In genomic region chr3:37769268-37769756, GRCm38 (mm10) we compare ENCODE assay signal across 8 mouse cellular contexts. TPM values are rescaled to one million over a fixed set of nuclear protein-coding genes. Genes with fewer than 3 reads are reported as not detected.
DNase-seq lines count a peak whose midpoint lies in the region; ATAC-seq lines count a peak whose summit lies in the region.

No protein-coding gene starts in this region.

- H3K27me3 ChIP-seq in forebrain, embryonic 15.5 days, result no peaks in the 10 kb centered on the region
- no peaks in the 10 kb centered on the region for H3K27me3 ChIP-seq in liver, embryonic 11.5 days (replicated peaks; ENCODE audit: control insufficient read depth, insufficient read depth, low read length)
- no peaks in the 10 kb centered on the region for H3K27me3 ChIP-seq in midbrain, embryonic 16.5 days (ENCODE audit: control insufficient read depth, insufficient read depth, low read depth, low read length)

- peaks cover 18% of the 10 kb centered on the region for H3K4me1 ChIP-seq in forebrain, embryonic 15.5 days
- peaks cover 4% of the 10 kb centered on the region; the same call in 1 of the 2 replicates for H3K4me1 ChIP-seq in liver, embryonic 11.5 days (replicated peaks; ENCODE audit: control insufficient read depth, insufficient read depth, low read length)
- peaks cover 30% of the 10 kb centered on the region for H3K4me1 ChIP-seq in midbrain, embryonic 16.5 days (ENCODE audit: control insufficient read depth, insufficient read depth, low read length)

- no peak overlapping the region; the same call in 1 of the 2 replicates for H3K4me2 ChIP-seq in forebrain, embryonic 15.5 days (replicated peaks)
- no peak overlapping the region for H3K4me2 ChIP-seq in liver, embryonic 11.5 days
- H3K4me2 ChIP-seq in midbrain, embryonic 16.5 days (ENCODE audit: low read length), result peak overlapping the region; percentile 1

- peak; percentile 50 for DNase-seq in MEL-GATA-1-ER (ENCODE audit: extremely low read depth, low read depth)
- peak; percentile 55 for DNase-seq in brain, embryonic 18.5 days (ENCODE audit: low read depth, low spot score)
- DNase-seq in heart, postnatal 25 days (ENCODE audit: low spot score), result peak; percentile 61
- peak; percentile 76 to 83 for DNase-seq in kidney, postnatal 36 days
- DNase-seq in liver, embryonic 11.5 days (ENCODE audit: low spot score), result no peak

- peak overlapping the region; percentile 67 for H3K27ac ChIP-seq in forebrain, embryonic 15.5 days (replicated peaks)
- no peak overlapping the region for H3K27ac ChIP-seq in liver, embryonic 11.5 days (ENCODE audit: low read depth, low read length)
- H3K27ac ChIP-seq in midbrain, embryonic 16.5 days (ENCODE audit: low read length), result peak overlapping the region; percentile 84

- peak; percentile 86 for ATAC-seq in forebrain, embryonic 15.5 days (replicated peaks)
- peak; percentile 39; the same call in 1 of the 2 replicates for ATAC-seq in liver, embryonic 11.5 days (replicated peaks; ENCODE audit: low FRiP score)
- ATAC-seq in midbrain, embryonic 16.5 days, result peak; percentile 93
- no peak for ATAC-seq in erythroid progenitor cell, adult 5-6 weeks (replicated peaks; ENCODE audit: low FRiP score, poor library complexity, severe bottlenecking)

- H3K9ac ChIP-seq in forebrain, embryonic 15.5 days (replicated peaks), result no peak overlapping the region
- H3K9ac ChIP-seq in liver, embryonic 11.5 days (ENCODE audit: low read depth, low read length), result no peak overlapping the region
- no peak overlapping the region for H3K9ac ChIP-seq in midbrain, embryonic 16.5 days (ENCODE audit: low read depth, low read length)

- H3K9me3 ChIP-seq in forebrain, embryonic 15.5 days, result no peaks in the 10 kb centered on the region
- no peaks in the 10 kb centered on the region for H3K9me3 ChIP-seq in liver, embryonic 11.5 days (ENCODE audit: control insufficient read depth, low read length)
- H3K9me3 ChIP-seq in midbrain, embryonic 16.5 days (replicated peaks; ENCODE audit: control insufficient read depth, low read length, poor library complexity, severe bottlenecking), result no peaks in the 10 kb centered on the region

- intact Hi-C loops in heart, postnatal 25 days (cut with DNase I), result loop anchor here (1.0 to 10.0 kb wide), 6 partner anchors 10 to 405 kb away; no protein-coding TSS in a partner anchor

- no peaks in the 10 kb centered on the region for H3K36me3 ChIP-seq in forebrain, embryonic 15.5 days
- H3K36me3 ChIP-seq in liver, embryonic 11.5 days (ENCODE audit: control insufficient read depth, insufficient read depth, low read length), result no peaks in the 10 kb centered on the region
- no peaks in the 10 kb centered on the region for H3K36me3 ChIP-seq in midbrain, embryonic 16.5 days (ENCODE audit: control insufficient read depth, insufficient read depth, low read length)

- 7% methylated on average over 5 of the region's 5 CpGs for WGBS in forebrain, embryonic 15.5 days
- WGBS in liver, embryonic 11.5 days, result 24% methylated on average over 5 of the region's 5 CpGs
- WGBS in midbrain, embryonic 16.5 days, result 3% methylated on average over 5 of the region's 5 CpGs

- no peak overlapping the region for H3K4me3 ChIP-seq in forebrain, embryonic 15.5 days
- no peak overlapping the region for H3K4me3 ChIP-seq in liver, embryonic 11.5 days (ENCODE audit: low read depth, low read length)
- no peak overlapping the region for H3K4me3 ChIP-seq in midbrain, embryonic 16.5 days (ENCODE audit: low read depth, low read length)

RNA-seq across cellular contexts. Expression of gene Gm5148, which starts 45.0 kb away (rescaled TPM):
- 5.7 and 6.1 TPM in 2 replicates for polyA plus RNA-seq in forebrain, embryonic 15.5 days (2015; fragmentation: Nextera tagmentation; extraction: Ambion mirVana)
- total RNA-seq in heart, postnatal 25 days (2021), result not detected
- 3.7 and 4.8 TPM in 2 replicates for polyA plus RNA-seq in liver, embryonic 11.5 days (2014; fragmentation: Nextera tagmentation; extraction: Ambion mirVana)
- polyA plus RNA-seq in midbrain, embryonic 16.5 days (2015; fragmentation: Nextera tagmentation; extraction: Ambion mirVana), result 16.1 and 16.2 TPM in 2 replicates
- total RNA-seq in erythroid progenitor cell, adult 5-6 weeks (2015; ENCODE audit: low replicate concordance), result not detected in 2 replicates
- 0.23 and 20.0 TPM in 2 replicates for total RNA-seq in erythroid progenitor cell, adult 5-6 weeks (2017; ENCODE audit: low replicate concordance)
